Mouse (Mus musculus) heart, embryonic 13.5 days (tissue): ENCODE measurements at regions not wholly inside any gene's neighbourhood (a gene's known extent, or its start where the extent isn't known, plus 50 kb on each side); places are given as distances from the start of the nearest gene placed in this dataset.
"Not testable (repeated sequence)": the region's sequence is repeated elsewhere in the genome, so short reads cannot be mapped to it uniquely, and the experiment has no call there.

Experiments used
- ATAC-seq: fragments of 200-750 bp; cut with Nextera tagmentation; 2 replicates; pipeline ENCODE4 v1.8.0; 2017; ENCODE audit warnings: moderate TSS enrichment; ENCODE audit not compliant: insufficient number of reproducible peaks, low FRiP score, low TSS enrichment; ENCODE audit errors: extremely low read depth
- H3K27ac ChIP-seq: fragments of 300-500 bp; sonication (generic); replicated peaks from 2 replicates; pipeline ENCODE4 v1.5.1; 2015; ENCODE audit warnings: moderate library complexity, mild to moderate bottlenecking, inconsistent platforms
- H3K27me3 ChIP-seq: fragments of 300-500 bp; sonication (generic); replicated peaks from 2 replicates; pipeline ENCODE4 v1.6.1; 2015; ENCODE audit warnings: mild to moderate bottlenecking, inconsistent platforms
- H3K36me3 ChIP-seq: fragments of 300-500 bp; sonication (generic); 2 replicates; pipeline ENCODE4 v1.6.1; 2015; ENCODE audit warnings: mild to moderate bottlenecking, inconsistent platforms
- H3K4me1 ChIP-seq: fragments of 300-500 bp; sonication (generic); 2 replicates; pipeline ENCODE4 v1.6.1; 2015; ENCODE audit warnings: inconsistent platforms
- H3K4me2 ChIP-seq: fragments of 300-500 bp; sonication (generic); 2 replicates; pipeline ENCODE4 v1.6.1; 2015; ENCODE audit warnings: inconsistent platforms, mild to moderate bottlenecking, moderate library complexity
- H3K4me3 ChIP-seq: fragments of 300-500 bp; sonication (generic); 2 replicates; pipeline ENCODE4 v1.5.1; 2015; ENCODE audit warnings: moderate library complexity, mild to moderate bottlenecking, inconsistent platforms
- H3K9ac ChIP-seq: fragments of 300-500 bp; sonication (generic); 2 replicates; pipeline ENCODE4 v1.6.1; 2015; ENCODE audit warnings: inconsistent platforms, mild to moderate bottlenecking, moderate library complexity
- H3K9me3 ChIP-seq: fragments of 300-500 bp; sonication (generic); 2 replicates; pipeline ENCODE4 v1.6.1; 2016; ENCODE audit warnings: inconsistent platforms
- WGBS: fragments of 180-500 bp; shearing (Covaris S2); methylation state at CpG from one replicate; pipeline ENCODE4 v1.1.7; 2015; ENCODE audit warnings: mixed read lengths; 5-methylcytosine and 5-hydroxymethylcytosine counted together

DNA sequence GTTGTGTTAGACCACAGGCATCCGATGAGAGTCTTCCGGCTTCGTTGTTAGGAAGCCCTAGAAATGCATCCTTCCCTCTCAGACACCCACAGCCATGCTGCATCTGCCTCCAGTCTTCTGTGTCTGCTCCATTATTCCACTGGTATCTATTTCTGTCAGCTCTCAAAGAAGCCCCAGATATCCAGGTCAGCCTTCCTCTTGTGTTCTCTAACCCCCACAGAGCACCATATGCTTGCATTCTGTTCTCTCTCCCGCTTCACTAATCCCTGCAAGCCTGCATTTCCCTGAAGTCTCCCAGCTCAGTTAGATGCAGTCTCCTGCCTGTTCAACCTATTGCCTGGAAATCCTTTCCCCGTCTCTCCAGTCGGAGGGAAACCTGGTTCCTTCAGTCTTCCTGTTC lies 53.6 kb upstream of the Wdfy3 start:
- Histone ChIP-seq H3K4me1 (no peaks in the 10 kb centered on the region), H3K4me3 (no peak overlapping the region), H3K27ac (no peak overlapping the region), H3K9ac (no peak overlapping the region), H3K27me3 (no peaks in the 10 kb centered on the region), H3K4me2 (no peak overlapping the region), H3K36me3 (no peaks in the 10 kb centered on the region), H3K9me3 (no peaks in the 10 kb centered on the region)
- ATAC-seq, result no peak
- WGBS, result 42% methylated on average over 6 of the region's 6 CpGs

DNA sequence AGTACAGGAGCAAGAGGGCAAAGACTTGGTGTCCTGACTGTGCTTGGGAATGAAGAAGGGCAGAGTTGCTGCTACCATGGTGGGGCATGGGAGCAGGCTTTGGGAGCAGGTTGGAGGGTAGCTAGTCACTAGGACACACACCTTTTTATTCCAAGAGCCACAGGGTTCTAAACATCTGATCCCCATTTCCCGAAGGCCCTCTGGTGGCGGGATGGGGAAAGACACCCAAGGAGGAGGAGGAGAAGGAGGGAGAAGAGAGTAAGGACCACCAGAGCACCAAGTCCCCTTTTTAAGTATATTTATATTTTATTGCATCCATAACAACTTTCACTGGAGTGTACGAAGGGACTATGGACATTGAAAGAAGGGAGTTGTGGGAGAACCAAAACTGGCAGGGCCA lies 57.0 kb upstream of the Wdfy3 start:
- Histone ChIP-seq H3K4me2 (no peak overlapping the region), H3K9me3 (no peaks in the 10 kb centered on the region), H3K27ac (no peak overlapping the region), H3K9ac (no peak overlapping the region), H3K36me3 (no peaks in the 10 kb centered on the region), H3K4me3 (no peak overlapping the region), H3K27me3 (no peaks in the 10 kb centered on the region), H3K4me1 (no peaks in the 10 kb centered on the region)
- no peak for ATAC-seq
- WGBS, result 18% methylated on average over 3 of the region's 3 CpGs

DNA sequence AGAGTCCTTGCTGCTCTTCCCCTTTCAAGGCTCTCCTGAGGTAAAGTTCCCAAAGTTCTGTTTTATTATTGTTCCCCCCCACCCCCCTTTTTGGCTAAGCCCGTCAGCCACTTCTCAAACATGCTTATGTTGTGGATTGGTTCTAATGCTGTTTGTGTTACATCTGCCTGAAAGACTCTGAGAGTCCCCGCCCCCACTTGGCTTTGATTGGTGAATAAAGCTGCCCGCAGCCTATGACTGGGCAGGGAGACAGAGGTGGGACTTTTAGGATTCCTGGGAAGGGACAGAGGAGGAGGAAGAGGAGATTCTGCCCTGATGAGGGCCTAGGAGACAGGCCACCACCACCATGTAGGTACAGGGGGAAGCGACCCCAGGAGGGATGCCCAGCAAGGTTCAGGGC lies 78.3 kb upstream of the Wdfy3 start:
- Histone ChIP-seq H3K4me2 (no peak overlapping the region; the same call in 1 of the 2 replicates), H3K27me3 (no peaks in the 10 kb centered on the region), H3K36me3 (no peaks in the 10 kb centered on the region), H3K9me3 (no peaks in the 10 kb centered on the region), H3K9ac (no peak overlapping the region), H3K4me1 (no peaks in the 10 kb centered on the region), H3K27ac (no peak overlapping the region), H3K4me3 (no peak overlapping the region)
- WGBS, result 72% methylated on average over 4 of the region's 4 CpGs
- no peak for ATAC-seq

DNA sequence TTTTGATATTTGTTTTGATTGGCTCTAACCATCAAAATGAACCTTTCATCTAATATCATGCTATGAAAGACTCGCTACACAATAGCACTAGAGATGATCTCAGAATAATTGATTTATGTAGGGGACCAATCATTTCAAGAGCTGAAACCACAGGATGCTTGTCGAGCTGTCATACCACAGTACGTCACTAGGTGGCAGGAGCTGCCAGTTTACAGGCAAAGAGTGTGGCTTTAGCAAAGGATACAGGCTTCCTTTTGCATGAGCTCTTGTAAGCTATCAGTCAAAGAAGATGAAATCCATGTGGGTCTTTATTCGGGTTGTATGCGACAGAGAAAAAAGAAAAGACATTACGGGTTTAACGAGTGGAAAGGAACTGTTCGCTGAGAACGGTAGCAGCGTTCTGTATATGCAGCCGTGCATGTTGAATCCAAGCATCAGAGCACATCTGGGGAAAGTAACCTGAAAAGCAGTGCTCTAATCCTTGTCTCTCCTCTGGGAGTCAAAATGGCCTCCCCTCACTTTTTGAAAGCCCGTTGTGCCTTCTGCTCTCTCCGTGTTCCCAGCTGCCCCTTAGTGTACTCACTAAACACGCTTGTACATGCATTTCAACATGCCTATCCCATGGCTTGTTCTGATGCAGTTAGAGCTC lies 79.9 kb upstream of the Wdfy3 start:
- H3K4me3 ChIP-seq, result no peak overlapping the region
- ATAC-seq, result no peak
- no peaks in the 10 kb centered on the region for H3K36me3 ChIP-seq
- H3K27me3 ChIP-seq, result no peaks in the 10 kb centered on the region
- no peaks in the 10 kb centered on the region for H3K4me1 ChIP-seq
- 42% methylated on average over 14 of the region's 14 CpGs for WGBS
- H3K4me2 ChIP-seq, result no peak overlapping the region
- H3K9ac ChIP-seq, result no peak overlapping the region
- no peaks in the 10 kb centered on the region for H3K9me3 ChIP-seq
- H3K27ac ChIP-seq, result no peak overlapping the region

- 66% methylated on average over 2 of the region's 2 CpGs for WGBS
- no peak overlapping the region for H3K9ac ChIP-seq
- H3K4me3 ChIP-seq, result no peak overlapping the region
- H3K27me3 ChIP-seq, result no peaks in the 10 kb centered on the region
- no peaks in the 10 kb centered on the region for H3K9me3 ChIP-seq
- no peaks in the 10 kb centered on the region for H3K36me3 ChIP-seq
- no peak overlapping the region for H3K27ac ChIP-seq
- no peak overlapping the region for H3K4me2 ChIP-seq
- H3K4me1 ChIP-seq, result no peaks in the 10 kb centered on the region
- no peak for ATAC-seq
Measured at GRCm38 (mm10) chr5:102159621-102160020, 89.9 kb upstream of the Wdfy3 start.

DNA sequence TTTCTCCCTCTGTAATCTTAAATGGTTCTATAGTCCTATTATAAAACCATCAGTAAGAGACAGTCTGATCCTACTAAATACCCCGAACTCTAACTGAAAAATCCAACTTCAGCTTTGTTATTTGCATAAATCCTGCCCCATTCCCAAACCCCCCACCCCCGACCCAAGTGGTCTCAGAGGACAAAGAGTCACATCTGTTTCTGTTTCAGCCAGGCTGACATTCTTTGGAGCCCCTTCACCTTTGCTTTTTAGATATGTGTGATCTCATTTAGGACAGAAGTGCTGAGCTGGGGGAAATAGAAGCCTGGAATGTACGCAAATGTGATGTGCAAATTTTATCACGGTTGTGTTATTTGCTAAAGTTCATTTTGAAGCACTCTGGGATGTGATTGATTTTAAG lies 98.3 kb upstream of the Wdfy3 start:
- ATAC-seq, result no peak
- Histone ChIP-seq H3K9ac (no peak overlapping the region), H3K27ac (no peak overlapping the region), H3K36me3 (no peaks in the 10 kb centered on the region), H3K9me3 (no peaks in the 10 kb centered on the region), H3K4me1 (no peaks in the 10 kb centered on the region), H3K27me3 (no peaks in the 10 kb centered on the region), H3K4me2 (no peak overlapping the region), H3K4me3 (no peak overlapping the region)
- WGBS, result 55% methylated on average over 4 of the region's 4 CpGs

DNA sequence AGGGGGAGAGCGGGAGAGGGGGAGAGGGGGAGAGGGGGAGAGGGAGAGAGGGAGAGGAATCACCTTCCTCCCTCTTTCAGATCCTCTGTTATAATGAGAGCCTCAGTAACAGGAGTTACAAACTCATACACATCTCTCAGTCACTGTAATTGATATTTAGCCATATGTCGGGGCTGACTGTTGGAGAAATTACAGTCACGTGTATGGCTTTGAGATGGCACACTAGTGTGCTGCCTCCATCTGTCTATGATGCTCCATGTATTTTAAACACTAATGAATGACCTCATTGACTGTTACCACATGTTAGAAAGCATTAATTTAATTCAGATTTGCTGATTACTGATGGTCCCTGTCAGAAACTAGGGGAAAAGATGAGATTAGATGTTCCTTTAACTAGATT lies 102.1 kb upstream of the Wdfy3 start:
- no peak overlapping the region for H3K4me3 ChIP-seq
- H3K27ac ChIP-seq, result no peak overlapping the region
- no peak for ATAC-seq
- 76% methylated on average over 2 of the region's 3 CpGs for WGBS
- no peaks in the 10 kb centered on the region for H3K9me3 ChIP-seq
- H3K4me1 ChIP-seq, result no peaks in the 10 kb centered on the region
- H3K4me2 ChIP-seq, result no peak overlapping the region
- no peaks in the 10 kb centered on the region for H3K36me3 ChIP-seq
- no peak overlapping the region for H3K9ac ChIP-seq
- H3K27me3 ChIP-seq, result no peaks in the 10 kb centered on the region

DNA sequence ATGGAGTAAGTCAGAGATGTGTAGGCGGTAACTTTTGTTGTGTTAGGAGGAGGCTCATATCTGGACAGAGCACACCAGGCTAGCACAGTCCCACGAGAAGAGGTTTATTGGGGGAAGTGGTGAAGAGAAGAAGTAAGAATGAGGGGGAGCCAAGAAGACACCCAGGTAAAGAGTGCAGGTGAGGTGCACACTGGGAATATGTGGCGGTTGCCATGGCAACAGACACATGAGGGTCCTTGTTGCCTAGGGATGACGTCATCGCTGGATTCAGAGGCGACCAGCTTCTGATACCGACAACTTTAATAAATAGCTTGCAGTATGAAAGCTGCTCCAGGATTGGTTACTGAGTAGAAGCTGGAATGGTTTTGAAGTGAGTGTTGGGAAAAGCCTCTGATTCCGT lies 110.5 kb upstream of the Wdfy3 start:
- Histone ChIP-seq H3K27me3 (no peaks in the 10 kb centered on the region), H3K4me3 (no peak overlapping the region), H3K27ac (no peak overlapping the region), H3K4me1 (no peaks in the 10 kb centered on the region), H3K9ac (no peak overlapping the region), H3K9me3 (no peaks in the 10 kb centered on the region), H3K36me3 (no peaks in the 10 kb centered on the region), H3K4me2 (no peak overlapping the region)
- no peak for ATAC-seq
- 76% methylated on average over 8 of the region's 8 CpGs for WGBS

DNA sequence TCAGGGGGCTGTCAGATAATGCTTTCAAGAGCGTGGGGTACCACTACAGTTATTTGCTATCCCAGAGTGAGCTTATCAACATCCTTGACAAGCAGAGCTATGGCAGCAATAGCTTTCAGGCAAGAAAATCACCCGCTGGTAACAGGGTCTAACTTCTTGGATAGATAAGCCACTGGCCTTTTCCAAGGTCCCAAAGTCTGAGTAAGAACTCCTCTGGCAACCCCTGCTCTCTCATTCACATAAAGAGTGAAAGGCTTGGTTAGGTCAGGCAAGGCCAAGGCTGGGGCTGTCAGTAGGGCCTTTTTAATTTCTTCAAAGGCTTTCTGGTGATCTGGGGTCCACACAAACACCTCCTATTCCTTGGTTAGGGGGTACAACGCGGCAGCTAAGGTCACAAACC lies 119.2 kb upstream of the Wdfy3 start:
- not testable (repeated sequence) for H3K27ac ChIP-seq, H3K4me1 ChIP-seq, H3K9me3 ChIP-seq, H3K9ac ChIP-seq, H3K36me3 ChIP-seq, ATAC-seq, H3K4me3 ChIP-seq, H3K4me2 ChIP-seq, H3K27me3 ChIP-seq
- whole genome bisulfite sequencing, result 51% methylated on average over 4 of the region's 4 CpGs

GRCm38 (mm10) chr5:102206456-102206855 lies 136.7 kb upstream of the Wdfy3 start:
- no peaks in the 10 kb centered on the region for H3K27me3 ChIP-seq
- 49% methylated on average over 4 of the region's 4 CpGs for WGBS
- no peaks in the 10 kb centered on the region for H3K4me1 ChIP-seq
- no peaks in the 10 kb centered on the region for H3K36me3 ChIP-seq
- H3K4me3 ChIP-seq, result no peak overlapping the region
- no peak overlapping the region for H3K27ac ChIP-seq
- no peaks in the 10 kb centered on the region for H3K9me3 ChIP-seq
- H3K9ac ChIP-seq, result no peak overlapping the region
- peak overlapping the region; percentile 60; the same call in 1 of the 2 replicates for H3K4me2 ChIP-seq
- ATAC-seq, result no peak

DNA sequence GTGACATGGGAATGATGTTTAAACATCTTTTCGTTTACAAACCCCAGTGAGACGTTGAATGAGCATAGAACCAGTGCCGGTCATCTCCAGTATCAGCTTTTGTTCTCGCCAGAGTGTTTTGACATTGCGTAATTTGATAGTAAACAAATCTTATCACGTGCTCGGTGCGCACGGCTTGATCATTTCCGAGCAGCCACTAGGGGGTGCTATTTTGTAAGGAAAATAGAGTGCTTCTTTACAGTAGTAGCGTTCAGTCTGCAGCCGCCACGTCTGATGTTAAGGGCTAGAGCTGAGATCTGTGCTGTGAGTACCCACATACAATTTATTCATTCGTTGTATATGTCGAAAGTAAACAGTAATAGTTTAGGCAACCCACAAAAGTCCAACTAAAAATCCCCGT lies 137.2 kb upstream of the Wdfy3 start:
- H3K27ac ChIP-seq, result no peak overlapping the region
- no peaks in the 10 kb centered on the region for H3K4me1 ChIP-seq
- no peaks in the 10 kb centered on the region for H3K27me3 ChIP-seq
- no peaks in the 10 kb centered on the region for H3K9me3 ChIP-seq
- no peak overlapping the region for H3K9ac ChIP-seq
- H3K4me2 ChIP-seq, result peak overlapping the region; percentile 60
- ATAC-seq, result no peak
- H3K4me3 ChIP-seq, result peak overlapping the region; percentile 32
- WGBS, result 2% methylated on average over 16 of the region's 16 CpGs
- H3K36me3 ChIP-seq, result no peaks in the 10 kb centered on the region

DNA sequence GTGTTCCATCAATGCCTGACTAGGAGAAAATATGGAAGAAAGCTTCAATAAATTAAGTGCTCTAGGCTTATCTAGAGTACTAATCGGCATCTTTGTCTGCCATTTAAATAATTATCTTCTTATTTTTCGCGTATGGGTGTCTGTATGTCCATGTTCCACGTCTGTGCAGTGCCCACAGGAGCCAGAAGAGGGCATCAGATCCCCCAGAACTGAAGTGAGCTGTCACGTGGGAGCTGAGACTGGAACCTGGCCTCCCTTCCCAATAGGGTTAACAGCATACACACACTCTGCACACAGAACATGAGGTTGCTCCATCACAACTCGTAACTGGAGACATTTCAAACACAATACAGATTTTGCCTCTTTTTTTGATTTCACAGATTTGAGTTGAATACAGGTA lies 143.4 kb upstream of the Wdfy3 start:
- ATAC-seq, result no peak
- Histone ChIP-seq H3K4me1 (no peaks in the 10 kb centered on the region), H3K9me3 (no peaks in the 10 kb centered on the region), H3K27ac (no peak overlapping the region), H3K36me3 (no peaks in the 10 kb centered on the region), H3K9ac (no peak overlapping the region), H3K4me2 (no peak overlapping the region), H3K27me3 (no peaks in the 10 kb centered on the region), H3K4me3 (no peak overlapping the region)
- 57% methylated on average over 6 of the region's 6 CpGs for WGBS
